Mouse (Mus musculus) WW6 (cell line): ENCODE measurements around the gene Rai1.

Source experiments
- DNase-seq: peaks from one replicate; pipeline ENCODE4 v3.0.0-alpha.2; 2013; ENCODE audit warnings: low read depth, low spot score

Gene Rai1

DNA sequence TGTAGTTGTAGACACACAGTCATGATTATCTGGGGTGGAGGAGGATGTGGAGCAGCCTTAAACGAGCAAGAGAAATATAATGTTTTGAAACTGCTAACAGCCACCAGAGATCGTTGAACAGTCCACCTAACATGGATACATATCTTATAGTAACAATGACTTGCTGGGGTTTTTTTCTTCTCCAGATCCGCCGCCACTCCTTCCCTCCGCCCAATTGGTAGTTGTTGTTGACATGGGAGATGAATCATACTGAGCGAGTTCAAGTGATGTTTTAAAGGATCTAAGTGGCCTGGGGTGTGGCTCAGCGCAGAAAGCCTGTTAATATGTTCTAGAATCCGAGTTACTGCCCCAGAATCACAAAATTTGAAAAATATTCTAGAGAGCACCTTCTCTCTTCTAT, 114.8 kb downstream of the Rai1 start:
- no peak for DNase-seq

- peak; percentile 73 for DNase-seq
Observed at GRCm38 (mm10) chr11:60220291-60220804, 115.5 kb downstream of the Rai1 start.

GRCm38 (mm10) chr11:60221425-60221824, 116.6 kb downstream of the Rai1 start:
- no peak for DNase-seq

DNA sequence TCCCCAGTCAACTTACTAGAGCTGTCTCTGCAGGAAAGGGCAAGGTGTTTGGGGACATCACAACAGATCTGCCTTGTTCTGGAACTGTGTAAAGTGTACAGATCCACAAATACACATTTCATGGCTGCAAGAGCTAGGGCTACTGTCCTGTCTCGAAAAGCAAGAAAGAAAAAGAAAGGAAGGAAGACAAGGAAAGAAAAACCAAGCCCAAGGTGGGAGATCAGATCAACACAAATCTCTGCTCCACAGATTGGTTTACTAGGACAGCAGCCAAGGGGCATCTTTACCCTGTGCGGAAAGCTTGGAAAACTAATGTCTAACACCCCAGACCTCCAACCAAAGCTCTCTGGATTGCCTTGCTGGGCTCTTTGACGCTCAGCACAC, 117.3 kb downstream of the Rai1 start:
- no peak for DNase-seq

- DNase-seq = peak; percentile 95
Observed at GRCm38 (mm10) chr11:60222469-60223236, 117.8 kb downstream of the Rai1 start, which contains the start of gene Srebf1. Gene Srebf1, minus strand, starts transcription at chr11:60222581.

- no peak for DNase-seq
Observed at GRCm38 (mm10) chr11:60224676-60225075, 119.9 kb downstream of the Rai1 start.

GRCm38 (mm10) chr11:60225874-60226273, 121.1 kb downstream of the Rai1 start:
- DNase-seq = no peak

DNA sequence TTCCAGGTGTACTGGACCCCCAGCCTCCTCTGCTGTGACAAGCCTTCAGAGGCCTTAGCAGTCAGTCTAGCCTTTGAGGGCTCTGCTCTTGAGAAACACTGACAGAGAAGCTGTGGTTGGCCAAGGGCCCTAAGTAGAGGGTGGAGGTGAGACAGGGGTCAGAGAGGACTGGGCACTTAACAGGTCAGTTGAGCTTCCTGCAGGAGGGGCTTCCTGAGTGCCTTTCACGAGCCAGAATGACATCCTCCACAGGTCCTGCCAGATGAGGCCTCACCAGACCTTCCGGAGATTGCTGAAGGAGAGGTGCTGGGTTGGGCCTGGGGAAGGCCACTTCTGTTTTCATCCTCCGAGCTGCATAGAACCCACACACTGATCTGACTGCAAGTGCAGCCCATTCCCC, 123.7 kb downstream of the Rai1 start:
- no peak for DNase-seq

DNA sequence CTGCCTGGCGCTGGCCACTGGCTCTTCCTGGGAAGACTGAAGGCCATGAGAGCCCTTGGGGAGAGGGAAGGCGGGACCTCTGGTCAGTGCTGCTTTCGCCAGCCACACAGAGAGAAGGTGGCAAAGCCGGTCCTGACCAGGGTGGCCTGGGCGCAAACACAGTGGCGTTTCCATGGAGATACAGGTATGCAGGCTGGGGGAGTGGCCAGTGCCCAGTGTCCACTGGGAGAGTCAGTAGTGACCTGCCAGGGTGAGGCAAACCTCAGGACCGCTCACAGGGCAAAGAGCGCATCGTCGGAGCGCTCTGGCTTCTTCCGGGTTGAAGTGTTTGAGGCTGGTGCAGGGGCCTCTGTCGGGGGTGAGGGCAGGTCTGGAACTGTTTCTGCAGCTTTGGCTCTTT, 125.0 kb downstream of the Rai1 start:
- no peak for DNase-seq

GRCm38 (mm10) chr11:60230512-60230911, 125.7 kb downstream of the Rai1 start:
- no peak for DNase-seq

DNA sequence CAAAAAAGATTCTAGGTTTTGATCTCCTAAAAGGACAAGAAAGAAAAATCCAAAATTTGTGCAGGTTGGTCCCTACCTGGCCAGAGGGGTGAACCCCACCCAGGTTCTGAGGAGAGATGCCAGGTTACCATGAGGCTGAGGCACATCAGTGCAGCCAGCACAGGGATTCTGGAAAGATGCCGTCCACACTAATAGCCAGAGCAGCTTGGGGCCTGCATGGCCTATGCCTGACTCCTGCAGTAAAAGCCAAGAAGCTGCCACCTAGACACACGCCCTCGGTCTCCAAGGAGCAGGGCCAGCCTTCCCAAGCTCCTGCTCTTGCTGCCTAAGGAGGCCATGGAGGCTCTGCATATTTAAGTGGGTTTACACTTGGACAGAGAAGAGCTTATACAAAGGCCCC, 126.5 kb downstream of the Rai1 start:
- no peak for DNase-seq

- no peak for DNase-seq
Observed at GRCm38 (mm10) chr11:60231951-60232350, 127.1 kb downstream of the Rai1 start.

DNA sequence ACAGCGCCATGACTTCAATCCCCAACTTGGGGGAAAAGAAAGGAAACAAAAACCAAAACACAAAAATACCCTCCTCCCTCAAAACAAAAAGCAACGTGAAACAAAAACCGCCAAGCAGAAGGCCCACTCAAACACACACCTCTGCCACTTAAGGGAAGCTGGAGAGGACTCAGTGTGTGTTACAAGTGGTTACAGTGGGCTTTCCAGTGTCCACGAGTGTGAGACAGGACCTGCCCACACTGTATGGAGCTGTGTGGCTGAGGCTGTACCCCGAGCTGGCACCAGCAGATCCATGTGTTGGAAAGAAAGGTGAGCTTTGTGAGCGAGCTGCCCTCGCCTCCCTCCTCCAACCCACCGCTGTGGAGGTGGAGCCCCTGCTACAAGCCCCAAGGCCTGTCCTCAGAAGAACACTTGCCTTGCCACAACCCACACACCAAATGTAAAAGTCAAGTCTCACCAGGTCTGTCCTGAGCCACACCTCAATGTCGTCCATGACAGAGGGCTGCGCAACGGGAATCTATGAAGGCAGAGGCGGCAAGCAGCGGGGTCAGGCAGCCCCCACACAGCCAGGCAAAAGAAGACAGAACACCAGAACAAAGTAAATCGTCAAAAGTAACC, 127.7 kb downstream of the Rai1 start:
- no peak for DNase-seq

DNA sequence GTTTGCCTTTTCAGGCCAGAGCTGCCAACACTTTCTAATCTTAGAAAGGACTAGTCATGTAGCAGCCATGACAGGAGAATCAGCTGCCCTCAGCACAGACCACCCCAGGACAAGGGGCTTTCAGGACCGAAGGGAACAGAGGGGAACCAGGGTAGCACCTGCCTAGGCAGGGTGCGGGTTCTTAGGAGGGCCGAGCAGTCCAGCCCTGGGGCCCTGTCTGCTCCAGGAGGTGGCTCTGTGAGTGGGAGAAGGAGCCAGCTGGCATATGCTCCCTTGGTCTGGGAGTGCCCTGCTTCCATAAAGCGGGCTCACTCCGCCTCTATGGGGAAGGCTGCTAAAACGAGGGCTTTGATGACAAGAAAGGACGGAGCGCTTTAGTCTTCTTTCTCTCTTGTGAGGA, 128.4 kb downstream of the Rai1 start:
- no peak for DNase-seq

- DNase-seq = no peak
Observed at GRCm38 (mm10) chr11:60235351-60235750, 130.5 kb downstream of the Rai1 start.

GRCm38 (mm10) chr11:60240509-60240908, 135.7 kb downstream of the Rai1 start:
- no peak for DNase-seq

DNA sequence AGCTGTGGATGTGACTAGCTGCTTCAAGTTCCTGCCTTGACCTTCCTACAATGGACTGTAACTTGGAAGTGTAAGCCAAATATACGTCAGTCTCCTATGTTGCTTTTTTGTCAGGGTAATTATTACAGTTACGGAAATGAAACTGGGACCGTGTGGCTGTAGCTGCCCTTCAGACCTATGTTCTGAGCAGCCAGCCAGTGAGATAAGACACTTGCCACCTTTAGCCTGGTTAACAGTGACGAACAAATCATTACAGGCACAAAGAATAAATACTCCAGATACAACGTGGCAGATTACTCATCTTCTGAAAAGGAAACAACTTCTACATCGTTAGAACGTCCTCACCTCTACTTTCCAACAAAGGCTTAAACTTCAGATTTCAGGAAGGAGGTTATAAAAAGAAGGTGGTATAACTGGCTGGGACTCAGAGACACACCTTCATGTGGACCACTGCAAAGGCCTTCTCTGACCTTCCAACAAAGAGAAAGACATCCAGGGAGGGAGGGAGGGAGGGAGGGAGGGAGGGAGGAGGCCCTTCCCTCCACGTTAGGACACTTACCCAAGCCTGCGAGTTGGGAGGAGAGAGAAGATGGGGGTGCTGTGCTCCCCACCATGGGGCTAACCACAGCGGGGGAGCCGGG, 139.8 kb downstream of the Rai1 start:
- DNase-seq = no peak

GRCm38 (mm10) chr11:60246077-60246476, 141.3 kb downstream of the Rai1 start:
- no peak for DNase-seq

DNA sequence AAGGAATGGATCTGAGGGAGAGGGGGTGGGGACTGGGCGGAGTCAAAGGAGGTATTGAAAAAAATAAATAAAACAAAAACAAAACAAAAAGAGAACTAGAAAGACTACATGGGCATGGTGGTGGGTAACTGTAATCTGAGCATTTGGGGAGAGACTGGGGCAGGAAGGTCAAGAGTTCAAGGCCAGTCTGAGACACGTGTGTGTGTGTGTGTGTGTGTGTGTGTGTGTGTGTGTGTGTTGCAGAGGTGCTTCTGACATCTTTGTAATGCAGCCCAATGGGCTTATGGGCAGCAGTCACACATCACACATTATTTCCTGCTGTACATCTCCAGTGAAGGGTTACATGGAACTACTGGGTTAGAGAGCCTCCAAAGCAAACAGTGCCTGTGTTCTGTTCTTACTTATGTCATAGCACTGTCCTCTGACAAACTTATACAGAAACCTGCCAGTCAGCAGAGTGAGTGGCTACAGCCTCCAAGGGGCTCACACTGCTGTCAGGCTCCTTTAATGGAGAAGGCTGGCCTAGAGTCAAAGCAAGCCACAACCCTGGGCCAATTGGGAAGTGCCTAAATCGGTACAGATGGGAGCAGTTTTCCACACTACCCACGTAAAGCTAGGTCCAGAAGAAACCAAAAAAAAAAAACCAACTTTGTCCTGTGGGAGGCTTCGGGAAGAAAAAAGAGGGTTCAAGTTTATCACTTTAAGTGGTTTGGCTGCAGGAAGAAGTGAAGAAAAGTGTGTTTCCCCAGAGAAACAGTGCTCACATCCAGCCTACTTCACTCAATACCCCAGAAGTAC, 143.1 kb downstream of the Rai1 start:
- no peak for DNase-seq
